Mouse (Mus musculus): ENCODE measurements around the gene Ror1. TPM values are rescaled to one million over a fixed set of nuclear protein-coding genes. Genes with fewer than 3 reads are reported as not detected.

Gene Ror1
- polyA plus RNA-seq, 1 experiment from 2014 or later: 1.5 TPM

- Histone ChIP-seq H3K4me1 (replicated peaks; ENCODE audit: control insufficient read depth, insufficient read depth, low read length) (0 out of 2 replicates have a peak, but pooled peaks cover 2% of the 10 kb centered on the region), H3K4me2 (replicated peaks) (no peak overlapping the region), H3K9ac (no peak overlapping the region), H3K36me3 (replicated peaks; ENCODE audit: control insufficient read depth, insufficient read depth) (no peaks in the 10 kb centered on the region), H3K27me3 (ENCODE audit: control insufficient read depth, insufficient read depth, low read length) (no peaks in the 10 kb centered on the region), H3K4me3 (replicated peaks; ENCODE audit: low read length) (no peak overlapping the region), H3K27ac (no peak overlapping the region), H3K9me3 (ENCODE audit: control insufficient read depth, low read length) (no peaks in the 10 kb centered on the region)
- 89% methylated on average over 9 of the region's 9 CpGs for WGBS
- DNase-seq (ENCODE audit: low spot score): no peak
- no peak for ATAC-seq (ENCODE audit: low FRiP score)
Measured at GRCm38 (mm10) chr4:100107593-100107992, 12.0 kb downstream of the Ror1 start.

GRCm38 (mm10) chr4:100108551-100108950, 13.0 kb downstream of the Ror1 start:
- WGBS: 94% methylated on average over 4 of the region's 4 CpGs
- H3K9me3 ChIP-seq (ENCODE audit: control insufficient read depth, low read length): no peaks in the 10 kb centered on the region
- H3K9ac ChIP-seq: no peak overlapping the region
- H3K4me1 ChIP-seq (replicated peaks; ENCODE audit: control insufficient read depth, insufficient read depth, low read length): 0 out of 2 replicates have a peak, but pooled peaks cover 2% of the 10 kb centered on the region
- no peak overlapping the region for H3K4me2 ChIP-seq (replicated peaks)
- no peaks in the 10 kb centered on the region for H3K27me3 ChIP-seq (ENCODE audit: control insufficient read depth, insufficient read depth, low read length)
- ATAC-seq (ENCODE audit: low FRiP score) (no peak), DNase-seq (ENCODE audit: low spot score) (no peak)
- H3K36me3 ChIP-seq (replicated peaks; ENCODE audit: control insufficient read depth, insufficient read depth): no peaks in the 10 kb centered on the region
- no peak overlapping the region for H3K4me3 ChIP-seq (replicated peaks; ENCODE audit: low read length)
- no peak overlapping the region for H3K27ac ChIP-seq

- H3K9ac ChIP-seq: no peak overlapping the region
- ATAC-seq (ENCODE audit: low FRiP score): no peak
- no peak overlapping the region for H3K27ac ChIP-seq
- no peaks in the 10 kb centered on the region for H3K4me1 ChIP-seq (replicated peaks; ENCODE audit: control insufficient read depth, insufficient read depth, low read length)
- no peaks in the 10 kb centered on the region for H3K9me3 ChIP-seq (ENCODE audit: control insufficient read depth, low read length)
- H3K36me3 ChIP-seq (replicated peaks; ENCODE audit: control insufficient read depth, insufficient read depth): no peaks in the 10 kb centered on the region
- H3K4me3 ChIP-seq (replicated peaks; ENCODE audit: low read length): no peak overlapping the region
- no peaks in the 10 kb centered on the region for H3K27me3 ChIP-seq (ENCODE audit: control insufficient read depth, insufficient read depth, low read length)
- DNase-seq (ENCODE audit: low spot score): no peak
- H3K4me2 ChIP-seq (replicated peaks): no peak overlapping the region
Measured at GRCm38 (mm10) chr4:100114148-100114547, 18.6 kb downstream of the Ror1 start.

DNA sequence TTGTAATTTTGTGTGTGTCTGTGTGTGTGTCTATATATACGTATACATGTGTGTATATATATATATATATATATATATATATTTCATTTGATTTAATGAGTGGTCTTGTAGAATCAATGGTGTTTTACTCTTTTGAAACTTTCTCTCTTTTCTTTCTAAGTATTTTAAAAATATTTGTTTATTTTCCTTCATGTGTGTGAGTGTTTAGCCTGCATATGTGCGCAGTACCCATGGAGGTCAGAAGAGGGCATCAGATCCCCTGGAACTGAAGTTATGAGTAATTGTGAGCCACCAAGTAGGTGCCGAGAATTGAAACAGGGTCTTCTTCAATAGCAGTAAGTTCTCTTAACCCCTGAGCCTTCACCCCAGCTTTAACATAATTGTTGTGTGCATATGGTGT, 20.8 kb downstream of the Ror1 start:
- no peak overlapping the region for H3K27ac ChIP-seq
- WGBS: 97% methylated on average over 3 of the region's 3 CpGs
- no peak overlapping the region for H3K4me2 ChIP-seq (replicated peaks)
- no peaks in the 10 kb centered on the region for H3K36me3 ChIP-seq (replicated peaks; ENCODE audit: control insufficient read depth, insufficient read depth)
- no peak overlapping the region for H3K9ac ChIP-seq
- ATAC-seq (ENCODE audit: low FRiP score): no peak
- H3K9me3 ChIP-seq (ENCODE audit: control insufficient read depth, low read length): no peaks in the 10 kb centered on the region
- no peaks in the 10 kb centered on the region for H3K27me3 ChIP-seq (ENCODE audit: control insufficient read depth, insufficient read depth, low read length)
- H3K4me3 ChIP-seq (replicated peaks; ENCODE audit: low read length): no peak overlapping the region
- no peak for DNase-seq (ENCODE audit: low spot score)
- H3K4me1 ChIP-seq (replicated peaks; ENCODE audit: control insufficient read depth, insufficient read depth, low read length): no peaks in the 10 kb centered on the region

- no peak overlapping the region for H3K27ac ChIP-seq
- H3K36me3 ChIP-seq (replicated peaks; ENCODE audit: control insufficient read depth, insufficient read depth): no peaks in the 10 kb centered on the region
- DNase-seq (ENCODE audit: low spot score) (no peak), ATAC-seq (ENCODE audit: low FRiP score) (no peak)
- no peaks in the 10 kb centered on the region for H3K27me3 ChIP-seq (ENCODE audit: control insufficient read depth, insufficient read depth, low read length)
- 43% methylated on average over 4 of the region's 4 CpGs for WGBS
- H3K4me1 ChIP-seq (replicated peaks; ENCODE audit: control insufficient read depth, insufficient read depth, low read length): no peaks in the 10 kb centered on the region
- no peak overlapping the region for H3K4me3 ChIP-seq (replicated peaks; ENCODE audit: low read length)
- no peak overlapping the region for H3K9ac ChIP-seq
- no peaks in the 10 kb centered on the region for H3K9me3 ChIP-seq (ENCODE audit: control insufficient read depth, low read length)
- H3K4me2 ChIP-seq (replicated peaks): no peak overlapping the region
Measured at GRCm38 (mm10) chr4:100118676-100119075, 23.1 kb downstream of the Ror1 start.

GRCm38 (mm10) chr4:100119431-100119830, 23.8 kb downstream of the Ror1 start:
- no peaks in the 10 kb centered on the region for H3K9me3 ChIP-seq (ENCODE audit: control insufficient read depth, low read length)
- H3K4me3 ChIP-seq (replicated peaks; ENCODE audit: low read length): no peak overlapping the region
- H3K27me3 ChIP-seq (ENCODE audit: control insufficient read depth, insufficient read depth, low read length): no peaks in the 10 kb centered on the region
- H3K9ac ChIP-seq: no peak overlapping the region
- 91% methylated on average over 1 of the region's 1 CpGs for WGBS
- H3K27ac ChIP-seq: no peak overlapping the region
- no peaks in the 10 kb centered on the region for H3K4me1 ChIP-seq (replicated peaks; ENCODE audit: control insufficient read depth, insufficient read depth, low read length)
- no peak overlapping the region for H3K4me2 ChIP-seq (replicated peaks)
- no peaks in the 10 kb centered on the region for H3K36me3 ChIP-seq (replicated peaks; ENCODE audit: control insufficient read depth, insufficient read depth)
- ATAC-seq (ENCODE audit: low FRiP score) (no peak), DNase-seq (ENCODE audit: low spot score) (no peak)

- H3K9me3 ChIP-seq (ENCODE audit: control insufficient read depth, low read length): no peaks in the 10 kb centered on the region
- no peak overlapping the region for H3K4me2 ChIP-seq (replicated peaks)
- no peak overlapping the region for H3K9ac ChIP-seq
- no peak overlapping the region for H3K27ac ChIP-seq
- no peaks in the 10 kb centered on the region for H3K4me1 ChIP-seq (replicated peaks; ENCODE audit: control insufficient read depth, insufficient read depth, low read length)
- ATAC-seq (ENCODE audit: low FRiP score) (no peak), DNase-seq (ENCODE audit: low spot score) (no peak)
- no peak overlapping the region for H3K4me3 ChIP-seq (replicated peaks; ENCODE audit: low read length)
- WGBS: 85% methylated on average over 5 of the region's 5 CpGs
- H3K36me3 ChIP-seq (replicated peaks; ENCODE audit: control insufficient read depth, insufficient read depth): no peaks in the 10 kb centered on the region
- no peaks in the 10 kb centered on the region for H3K27me3 ChIP-seq (ENCODE audit: control insufficient read depth, insufficient read depth, low read length)
Measured at GRCm38 (mm10) chr4:100120547-100120946, 25.0 kb downstream of the Ror1 start.

- Histone ChIP-seq H3K4me1 (replicated peaks; ENCODE audit: control insufficient read depth, insufficient read depth, low read length) (no peaks in the 10 kb centered on the region), H3K27me3 (ENCODE audit: control insufficient read depth, insufficient read depth, low read length) (no peaks in the 10 kb centered on the region), H3K4me2 (replicated peaks) (no peak overlapping the region), H3K27ac (no peak overlapping the region), H3K9me3 (ENCODE audit: control insufficient read depth, low read length) (no peaks in the 10 kb centered on the region), H3K4me3 (replicated peaks; ENCODE audit: low read length) (no peak overlapping the region), H3K36me3 (replicated peaks; ENCODE audit: control insufficient read depth, insufficient read depth) (no peaks in the 10 kb centered on the region), H3K9ac (no peak overlapping the region)
- no peak for DNase-seq (ENCODE audit: low spot score)
- no peak for ATAC-seq (ENCODE audit: low FRiP score)
- 88% methylated on average over 3 of the region's 3 CpGs for WGBS
Measured at GRCm38 (mm10) chr4:100122436-100122835, 26.8 kb downstream of the Ror1 start.

DNA sequence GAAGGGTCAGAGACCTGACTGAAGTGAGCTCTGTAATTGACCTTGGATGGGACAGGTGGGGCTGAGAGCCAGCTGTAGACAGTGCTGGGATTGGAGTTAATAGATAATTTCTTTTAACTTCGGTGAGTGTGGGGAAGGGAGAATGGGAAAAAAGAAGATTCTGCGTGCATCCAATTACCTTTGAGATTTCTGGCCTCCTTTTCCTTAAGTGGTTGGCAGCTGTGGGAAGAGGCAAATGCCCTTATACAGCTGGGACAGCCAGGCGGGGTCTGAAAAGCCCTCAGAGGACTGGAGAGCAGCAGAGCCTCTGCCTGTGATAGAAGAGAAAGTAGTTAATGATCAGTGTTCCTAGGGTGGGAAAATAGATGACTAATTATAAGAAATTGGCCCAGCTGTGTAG, 27.9 kb downstream of the Ror1 start:
- no peaks in the 10 kb centered on the region for H3K27me3 ChIP-seq (ENCODE audit: control insufficient read depth, insufficient read depth, low read length)
- ATAC-seq (ENCODE audit: low FRiP score) (no peak), DNase-seq (ENCODE audit: low spot score) (no peak)
- H3K4me2 ChIP-seq (replicated peaks): no peak overlapping the region
- no peaks in the 10 kb centered on the region for H3K9me3 ChIP-seq (ENCODE audit: control insufficient read depth, low read length)
- WGBS: 74% methylated on average over 3 of the region's 3 CpGs
- H3K36me3 ChIP-seq (replicated peaks; ENCODE audit: control insufficient read depth, insufficient read depth): no peaks in the 10 kb centered on the region
- no peak overlapping the region for H3K27ac ChIP-seq
- no peak overlapping the region for H3K4me3 ChIP-seq (replicated peaks; ENCODE audit: low read length)
- no peak overlapping the region for H3K9ac ChIP-seq
- no peaks in the 10 kb centered on the region for H3K4me1 ChIP-seq (replicated peaks; ENCODE audit: control insufficient read depth, insufficient read depth, low read length)

GRCm38 (mm10) chr4:100124056-100124455, 28.5 kb downstream of the Ror1 start:
- Histone ChIP-seq H3K27ac (no peak overlapping the region), H3K36me3 (replicated peaks; ENCODE audit: control insufficient read depth, insufficient read depth) (no peaks in the 10 kb centered on the region), H3K4me1 (replicated peaks; ENCODE audit: control insufficient read depth, insufficient read depth, low read length) (no peaks in the 10 kb centered on the region; the same call in 1 of the 2 replicates), H3K4me2 (replicated peaks) (no peak overlapping the region), H3K27me3 (ENCODE audit: control insufficient read depth, insufficient read depth, low read length) (no peaks in the 10 kb centered on the region), H3K9me3 (ENCODE audit: control insufficient read depth, low read length) (no peaks in the 10 kb centered on the region), H3K4me3 (replicated peaks; ENCODE audit: low read length) (no peak overlapping the region), H3K9ac (no peak overlapping the region)
- ATAC-seq (ENCODE audit: low FRiP score) (no peak), DNase-seq (ENCODE audit: low spot score) (no peak)

Measured in hindbrain, embryonic 14.5 days (tissue).